Comparison of ENCODE assay signal across 16 mouse cellular contexts in the genomic region with DNA sequence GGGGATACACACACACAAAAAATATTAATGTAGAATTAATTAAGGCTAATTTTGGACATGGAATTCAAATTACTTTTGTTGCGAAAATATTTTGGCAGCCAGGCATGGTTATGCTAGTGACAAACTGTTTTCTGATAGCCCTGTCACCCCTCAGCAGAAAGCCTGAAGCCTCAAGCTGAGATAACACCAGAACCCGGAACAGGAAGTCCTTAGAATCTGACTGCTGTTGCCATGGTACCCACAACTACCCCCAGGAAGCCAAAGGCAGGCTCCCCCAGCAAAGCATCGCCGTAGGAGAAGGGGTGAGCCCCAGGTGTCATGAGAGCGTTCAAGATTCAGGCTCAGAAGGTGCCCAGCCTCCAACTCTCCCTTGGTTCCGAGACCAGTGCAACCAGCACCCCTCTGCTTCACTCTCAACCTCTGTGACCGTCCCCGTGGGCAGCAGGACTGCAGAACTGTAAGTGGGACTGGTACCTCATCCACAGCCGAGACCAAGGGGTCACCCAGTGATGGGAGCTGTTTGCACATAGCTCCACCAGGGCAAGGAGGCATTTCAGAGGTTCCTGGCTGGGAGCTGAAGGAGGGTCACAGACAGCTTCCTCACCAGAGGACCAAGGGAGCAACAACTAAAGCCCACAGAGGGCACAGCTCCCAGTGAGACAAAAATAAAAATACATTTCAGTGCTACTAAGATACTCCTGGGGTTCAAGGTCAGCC. TPM values are rescaled to one million over a fixed set of nuclear protein-coding genes. Genes with fewer than 3 reads are reported as not detected.
DNase-seq lines count a peak whose midpoint lies in the region; ATAC-seq and TF ChIP-seq lines count a peak whose summit lies in the region.
"Had no signal": no experiment of that assay in that cellular context is flagged by ENCODE, and none has a peak within 500 bp of the region (broad histone marks: within the 10 kb centered on the region; RNA-seq: fewer than 3 reads in every experiment).

A gene (plus strand): TSS at position 156 of the 717 bp plus-strand sequence.

- no peaks in the 10 kb centered on the region for H3K27me3 ChIP-seq in small intestine, adult 2 months (ENCODE audit: control insufficient read depth, insufficient read depth, low read length)
- H3K27me3 ChIP-seq in embryonic facial prominence, embryonic 10.5 days (replicated peaks; ENCODE audit: low read depth, poor library complexity, severe bottlenecking) = no peaks in the 10 kb centered on the region
- H3K27me3 ChIP-seq: embryonic facial prominence, embryonic 15.5 days; intestine, embryonic 15.5 days; liver, embryonic 13.5 days; midbrain, embryonic 12.5 days had no signal

- WGBS in small intestine, adult 2 months = 55% methylated on average over 9 of the region's 9 CpGs
- WGBS in embryonic facial prominence, embryonic 10.5 days = 64% methylated on average over 9 of the region's 9 CpGs

- H3K36me3 ChIP-seq in small intestine, adult 2 months (ENCODE audit: control insufficient read depth, insufficient read depth, low read length) = no peaks in the 10 kb centered on the region
- H3K36me3 ChIP-seq in embryonic facial prominence, embryonic 10.5 days (replicated peaks) = no peaks in the 10 kb centered on the region
- H3K36me3 ChIP-seq: embryonic facial prominence, embryonic 15.5 days; intestine, embryonic 15.5 days; limb, embryonic 10.5 days; liver, embryonic 13.5 days; midbrain, embryonic 12.5 days had no signal

- TF ChIP-seq POLR2A in small intestine, adult 2 months (IDR thresholded peaks at IDR 0.05; ENCODE audit: low read depth, low read length) = no peak

- no peaks in the 10 kb centered on the region for H3K9me3 ChIP-seq in embryonic facial prominence, embryonic 10.5 days
- H3K9me3 ChIP-seq: embryonic facial prominence, embryonic 15.5 days; intestine, embryonic 15.5 days; limb, embryonic 10.5 days; liver, embryonic 13.5 days; midbrain, embryonic 12.5 days had no signal

- no peaks in the 10 kb centered on the region; the same call in 1 of the 2 replicates for H3K4me1 ChIP-seq in small intestine, adult 2 months (ENCODE audit: control insufficient read depth, insufficient read depth, insufficient read length, low read length)
- peaks cover 4% of the 10 kb centered on the region; the same call in 1 of the 2 replicates for H3K4me1 ChIP-seq in embryonic facial prominence, embryonic 10.5 days
- H3K4me1 ChIP-seq: embryonic facial prominence, embryonic 15.5 days; intestine, embryonic 15.5 days; limb, embryonic 10.5 days; midbrain, embryonic 12.5 days had no signal

- no peak within 1 kb of the TSS for H3K27ac ChIP-seq in small intestine, adult 2 months (ENCODE audit: insufficient read depth, low read depth, low read length)
- H3K27ac ChIP-seq in embryonic facial prominence, embryonic 10.5 days (replicated peaks) = no peak within 1 kb of the TSS
- H3K27ac ChIP-seq: embryonic facial prominence, embryonic 15.5 days; intestine, embryonic 15.5 days; limb, embryonic 10.5 days; liver, embryonic 13.5 days; midbrain, embryonic 12.5 days had no signal

- peak; percentile 41; the same call in 1 of the 2 replicates for ATAC-seq in erythroid progenitor cell, adult 5-6 weeks (replicated peaks; ENCODE audit: low FRiP score, poor library complexity, severe bottlenecking)
- ATAC-seq: forebrain, embryonic 14.5 days had no signal

- DNase-seq in A20 (ENCODE audit: low read depth, low spot score) = peak; percentile 20
- peak; percentile 4 to 11 for DNase-seq in B cell, adult 2 months
- DNase-seq in urinary bladder, adult 2 months (ENCODE audit: low spot score) = no peak
- no peak for DNase-seq in embryonic facial prominence, embryonic 10.5 days (ENCODE audit: low spot score)
- no peak for DNase-seq in cerebellum, postnatal 36 days

- no peak for TF ChIP-seq CTCF in small intestine, adult 2 months (IDR thresholded peaks at IDR 0.05; ENCODE audit: extremely low read depth, insufficient read length, insufficient replicate concordance, low read depth, low read length)

- H3K4me3 ChIP-seq in small intestine, adult 2 months (ENCODE audit: low read depth, low read length) = peak within 1 kb of the TSS; percentile 5; the same call in 1 of the 2 replicates
- no peak within 1 kb of the TSS for H3K4me3 ChIP-seq in embryonic facial prominence, embryonic 10.5 days
- H3K4me3 ChIP-seq: embryonic facial prominence, embryonic 15.5 days; intestine, embryonic 15.5 days; limb, embryonic 10.5 days; liver, embryonic 13.5 days; midbrain, embryonic 12.5 days had no signal

RNA-seq across cellular contexts. Expression of the gene that starts here (rescaled TPM):
- not detected in 2 replicates for total RNA-seq in erythroid progenitor cell, adult 5-6 weeks (2015; ENCODE audit: low replicate concordance)
- total RNA-seq in erythroid progenitor cell, adult 5-6 weeks (2017; ENCODE audit: low replicate concordance) = not detected in 2 replicates
- polyA plus RNA-seq in small intestine, adult 2 months (2012; rRNA removed) = 0.10 TPM in 1 of 2 replicates, not detected in the other
- polyA plus RNA-seq in urinary bladder, adult 2 months (2012; rRNA removed) = 0.04 TPM in 2 replicates
- 0.14 TPM in 1 of 2 replicates, not detected in the other for polyA plus RNA-seq in embryonic facial prominence, embryonic 10.5 days (2016; fragmentation: Nextera tagmentation; extraction: Ambion mirVana)
- total RNA-seq: gastrocnemius, adult 18-20 months; heart, postnatal 36 days had no signal
- polyA plus RNA-seq: embryonic facial prominence, embryonic 15.5 days; forebrain, embryonic 14.5 days; limb, embryonic 10.5 days; liver, embryonic 13.5 days; lung, postnatal 0 days; midbrain, embryonic 12.5 days had no signal

Comparison
In these comparisons a context has a peak if more than half of its experiments do, and no peak if none do; other contexts are left out.
1. Peak in ATAC-seq in erythroid progenitor cell, adult 5-6 weeks; RNA of the gene not detected or under 1 TPM.
2. DNase-seq: peak in A20 (single experiment) and B cell, adult 2 months (2 of 2); none in urinary bladder, adult 2 months (single experiment), embryonic facial prominence, embryonic 10.5 days (single experiment) and cerebellum, postnatal 36 days (0 of 2).